Mouse (Mus musculus) myocyte (in vitro differentiated cells): ENCODE results near the gene Cdk17. TPM values are rescaled to one million over a fixed set of nuclear protein-coding genes. Genes with fewer than 3 reads are reported as not detected.

ENCODE experiments used
- H3K27me3 ChIP-seq: one replicate; pipeline ENCODE4 v1.6.1; 2011; ENCODE audit not compliant: control insufficient read depth, insufficient read depth, insufficient read length
- H3K36me3 ChIP-seq: one replicate; pipeline ENCODE4 v1.6.1; 2011; ENCODE audit not compliant: control insufficient read depth, insufficient read depth
- H3K4me2 ChIP-seq: one replicate; pipeline ENCODE4 v1.6.1; 2011; ENCODE audit warnings: low read depth, control low read depth
- H3K4me3 ChIP-seq: one replicate; pipeline ENCODE4 v1.5.1; 2011; ENCODE audit warnings: mild to moderate bottlenecking, control low read depth, moderate library complexity
- H3K79me2 ChIP-seq: one replicate; pipeline ENCODE4 v1.6.1; 2011; ENCODE audit not compliant: control insufficient read depth, insufficient read depth
- H3ac ChIP-seq: one replicate; pipeline ENCODE4 v1.6.1; 2011; ENCODE audit not compliant: control insufficient read depth, insufficient read length
- CEBPB ChIP-seq: IDR thresholded peaks from 2 replicates; pipeline ENCODE4 v1.6.1; 2011; ENCODE audit warnings: mild to moderate bottlenecking, moderate library complexity; ENCODE audit not compliant: poor library complexity, insufficient read depth, severe bottlenecking
- E2F4 ChIP-seq: IDR thresholded peaks from one replicate; pipeline ENCODE4 v1.6.1; 2011; ENCODE audit warnings: mild to moderate bottlenecking, control low read depth, moderate library complexity; ENCODE audit not compliant: insufficient read depth
- MAX ChIP-seq: IDR thresholded peaks from one replicate; pipeline ENCODE4 v1.6.1; 2011; ENCODE audit warnings: low read depth, mild to moderate bottlenecking, control low read depth
- MYOD1 ChIP-seq, 3 experiments: IDR thresholded peaks; one replicate each; pipeline ENCODE4 v1.6.1; 2011; ENCODE audit warnings: control low read depth in 2 of 3, low read depth in 2 of 3, mild to moderate bottlenecking in 2 of 3, moderate library complexity in 1 of 3; ENCODE audit not compliant: insufficient read length in 2 of 3, control insufficient read depth in 1 of 3
- MYOG ChIP-seq, 3 experiments: IDR thresholded peaks; one replicate each; pipeline ENCODE4 v1.6.1; 2011; ENCODE audit warnings: control low read depth in 2 of 3, low read depth in 2 of 3, mild to moderate bottlenecking in 2 of 3; ENCODE audit not compliant: insufficient read length in 2 of 3, control insufficient read depth in 1 of 3, insufficient read depth in 1 of 3
- POLR2A ChIP-seq: IDR thresholded peaks from one replicate; pipeline ENCODE4 v1.6.1; 2011; ENCODE audit warnings: low read depth, mild to moderate bottlenecking, control low read depth, moderate library complexity; ENCODE audit not compliant: insufficient read length
- POLR2AphosphoS2 ChIP-seq: IDR thresholded peaks from one replicate; pipeline ENCODE4 v1.6.1; 2011; ENCODE audit warnings: low read depth, control low read depth; ENCODE audit not compliant: insufficient read length
- REST ChIP-seq: IDR thresholded peaks from one replicate; pipeline ENCODE4 v1.6.1; 2011; ENCODE audit warnings: mild to moderate bottlenecking, control low read depth, moderate library complexity; ENCODE audit not compliant: insufficient read depth, insufficient read length
- SRF ChIP-seq: IDR thresholded peaks from one replicate; pipeline ENCODE4 v1.6.1; 2011; ENCODE audit warnings: low read depth; ENCODE audit not compliant: control insufficient read depth, insufficient read length
- TCF12 ChIP-seq: IDR thresholded peaks from one replicate; pipeline ENCODE4 v1.6.1; 2011; ENCODE audit warnings: mild to moderate bottlenecking, control low read depth; ENCODE audit not compliant: poor library complexity, insufficient read depth, severe bottlenecking
- TCF3 ChIP-seq: IDR thresholded peaks from one replicate; pipeline ENCODE4 v1.6.1; 2011; ENCODE audit warnings: low read depth, control low read depth; ENCODE audit not compliant: insufficient read length
- USF1 ChIP-seq: IDR thresholded peaks from one replicate; pipeline ENCODE4 v1.6.1; 2011; ENCODE audit warnings: low read depth, mild to moderate bottlenecking, control low read depth, moderate library complexity
- polyA plus RNA-seq: library from polyadenylated mRNA; unstranded; fragments of >200 nt; fragmentation: generic; extraction: Trizol; gene quantifications from one replicate; pipeline ENCODE4 v1.2.1, GENCODE M21; 2012; ENCODE audit warnings: missing spikeins

Gene Cdk17
- polyA plus RNA-seq, 1 experiment = 11.8 TPM

DNA sequence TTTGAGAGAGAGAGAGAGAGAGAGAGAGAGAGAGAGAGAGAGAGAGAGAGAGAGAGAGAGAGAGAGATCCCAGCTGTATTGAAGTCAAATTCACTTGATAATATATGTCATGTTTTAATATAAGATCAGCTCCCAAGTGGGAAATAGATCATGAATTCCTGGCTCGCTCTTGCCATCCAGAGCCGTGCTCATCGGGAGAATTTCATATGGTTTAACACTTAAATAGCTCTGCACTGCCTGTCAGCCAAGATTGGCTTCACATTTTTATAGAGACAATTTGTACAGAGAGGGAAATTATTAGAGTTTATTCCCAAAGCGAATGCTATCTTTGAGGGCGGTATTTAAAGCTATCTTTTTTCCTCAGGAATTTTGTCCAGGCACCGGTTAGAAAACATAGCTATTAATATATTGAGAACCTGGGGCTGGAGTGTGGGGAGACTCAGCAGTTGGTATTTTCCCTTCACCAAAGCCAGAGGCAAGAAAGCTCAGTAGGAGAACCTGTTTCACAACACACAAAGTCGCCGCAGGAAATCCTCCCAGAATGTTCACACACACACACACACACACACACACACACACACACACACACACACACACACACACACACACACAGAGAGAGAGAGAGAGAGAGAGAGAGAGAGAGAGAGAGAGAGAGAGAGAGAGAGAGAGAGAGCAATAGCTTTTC, 17.9 kb upstream of the Cdk17 start:
- Histone ChIP-seq H3ac (no peak overlapping the region), H3K36me3 (no peaks in the 10 kb centered on the region), H3K4me3 (no peak overlapping the region), H3K27me3 (no peaks in the 10 kb centered on the region), H3K4me2 (no peak overlapping the region), H3K79me2 (no peaks in the 10 kb centered on the region)
- no peak for TF ChIP-seq E2F4
- TF ChIP-seq MYOD1 (IDR thresholded peaks at IDR 0.05; ENCODE audit: control insufficient read depth in 1 of 3, insufficient read length in 2 of 3, low read depth in 2 of 3) = no peak
- no peak for TF ChIP-seq MAX

DNA sequence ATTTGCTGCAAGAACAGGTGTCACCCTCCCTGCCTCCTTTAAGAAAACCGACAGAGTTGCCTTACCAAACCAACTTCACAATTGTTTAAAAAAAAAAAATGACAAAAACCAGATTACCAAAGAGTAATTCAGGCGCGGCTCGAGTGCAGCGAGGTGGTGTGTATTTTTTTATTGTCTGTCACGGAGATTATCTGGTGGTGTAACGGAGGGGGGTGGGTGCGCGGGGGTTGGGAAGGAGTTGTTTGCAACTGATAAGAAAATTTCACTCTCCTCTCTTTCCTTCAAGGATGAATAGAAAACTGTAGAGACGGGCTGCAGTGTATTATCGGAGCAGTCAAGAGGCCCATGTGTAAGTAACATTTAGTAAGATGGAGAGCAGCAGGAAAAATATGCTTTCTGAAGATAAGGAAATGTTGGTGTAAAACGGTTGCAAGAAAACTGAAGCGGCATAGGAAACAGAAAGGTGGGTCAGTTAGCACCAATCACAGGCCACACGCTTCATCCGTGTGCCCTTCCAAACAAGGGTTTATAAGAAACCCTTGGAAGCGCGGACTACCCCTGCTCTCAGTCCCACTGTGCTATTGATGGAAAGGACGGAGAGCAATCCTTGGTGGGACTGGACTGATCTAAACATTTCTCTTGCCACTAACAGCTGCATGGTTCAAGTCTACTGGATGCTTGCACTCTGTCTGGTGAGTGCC, 17.2 kb upstream of the Cdk17 start:
- no peak for TF ChIP-seq REST
- TF ChIP-seq MYOG (IDR thresholded peaks at IDR 0.05; ENCODE audit: control insufficient read depth in 1 of 3, insufficient read depth in 1 of 3, insufficient read length in 2 of 3, low read depth in 2 of 3) = no peak
- TF ChIP-seq TCF3 = no peak
- no peak for TF ChIP-seq CEBPB
- TF ChIP-seq MAX = no peak
- TF ChIP-seq E2F4 = no peak
- TF ChIP-seq USF1 = no peak
- TF ChIP-seq MYOD1 (IDR thresholded peaks at IDR 0.05; ENCODE audit: control insufficient read depth in 1 of 3, insufficient read length in 2 of 3, low read depth in 2 of 3) = no peak
- no peak for TF ChIP-seq TCF12
- no peaks in the 10 kb centered on the region for H3K36me3 ChIP-seq
- no peak overlapping the region for H3K4me2 ChIP-seq
- H3ac ChIP-seq = no peak overlapping the region
- H3K4me3 ChIP-seq = no peak overlapping the region
- no peaks in the 10 kb centered on the region for H3K27me3 ChIP-seq
- H3K79me2 ChIP-seq = no peaks in the 10 kb centered on the region

DNA sequence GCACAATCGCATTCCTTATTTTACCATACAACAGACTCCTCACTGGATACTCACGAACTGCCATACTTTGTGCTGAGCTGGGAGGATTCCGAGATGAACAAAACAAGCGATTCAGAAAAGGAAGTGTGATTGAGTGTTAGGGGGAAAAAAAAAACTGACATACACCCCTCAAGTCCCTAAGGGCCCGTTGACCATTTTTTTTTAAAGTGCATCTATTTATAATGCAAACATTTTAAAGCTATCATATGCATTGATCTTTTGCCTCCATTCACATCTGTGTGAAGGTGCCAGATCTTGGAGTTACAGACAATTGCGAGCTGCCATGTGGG, 16.7 kb upstream of the Cdk17 start:
- Histone ChIP-seq H3K4me3 (no peak overlapping the region), H3K27me3 (no peaks in the 10 kb centered on the region), H3K4me2 (no peak overlapping the region), H3K36me3 (no peaks in the 10 kb centered on the region), H3K79me2 (no peaks in the 10 kb centered on the region), H3ac (no peak overlapping the region)
- no peak for TF ChIP-seq POLR2A
- no peak for TF ChIP-seq SRF
- TF ChIP-seq TCF3 = no peak
- TF ChIP-seq USF1 = no peak
- TF ChIP-seq CEBPB = no peak
- no peak for TF ChIP-seq E2F4
- TF ChIP-seq MYOD1 (IDR thresholded peaks at IDR 0.05; ENCODE audit: control insufficient read depth in 1 of 3, insufficient read length in 2 of 3, low read depth in 2 of 3) = no peak
- TF ChIP-seq REST = no peak
- no peak for TF ChIP-seq TCF12
- no peak for TF ChIP-seq POLR2AphosphoS2
- TF ChIP-seq MYOG (IDR thresholded peaks at IDR 0.05; ENCODE audit: control insufficient read depth in 1 of 3, insufficient read depth in 1 of 3, insufficient read length in 2 of 3, low read depth in 2 of 3) = no peak
- TF ChIP-seq MAX = no peak

GRCm38 (mm10) chr10:93144579-93144978, 16.1 kb upstream of the Cdk17 start:
- H3K4me3 ChIP-seq = no peak overlapping the region
- H3K4me2 ChIP-seq = peak overlapping the region; percentile 46
- H3K36me3 ChIP-seq = no peaks in the 10 kb centered on the region
- TF ChIP-seq REST = no peak
- no peak for TF ChIP-seq E2F4
- no peak for TF ChIP-seq MYOD1 (IDR thresholded peaks at IDR 0.05; ENCODE audit: control insufficient read depth in 1 of 3, insufficient read length in 2 of 3, low read depth in 2 of 3)
- TF ChIP-seq TCF3 = no peak
- TF ChIP-seq USF1 = no peak
- no peak for TF ChIP-seq MYOG (IDR thresholded peaks at IDR 0.05; ENCODE audit: control insufficient read depth in 1 of 3, insufficient read depth in 1 of 3, insufficient read length in 2 of 3, low read depth in 2 of 3)
- no peak for TF ChIP-seq SRF
- TF ChIP-seq POLR2A = no peak
- no peak for TF ChIP-seq POLR2AphosphoS2
- TF ChIP-seq TCF12 = no peak
- no peak for TF ChIP-seq CEBPB
- no peak for TF ChIP-seq MAX
- no peak overlapping the region for H3ac ChIP-seq
- H3K27me3 ChIP-seq = no peaks in the 10 kb centered on the region
- H3K79me2 ChIP-seq = no peaks in the 10 kb centered on the region

DNA sequence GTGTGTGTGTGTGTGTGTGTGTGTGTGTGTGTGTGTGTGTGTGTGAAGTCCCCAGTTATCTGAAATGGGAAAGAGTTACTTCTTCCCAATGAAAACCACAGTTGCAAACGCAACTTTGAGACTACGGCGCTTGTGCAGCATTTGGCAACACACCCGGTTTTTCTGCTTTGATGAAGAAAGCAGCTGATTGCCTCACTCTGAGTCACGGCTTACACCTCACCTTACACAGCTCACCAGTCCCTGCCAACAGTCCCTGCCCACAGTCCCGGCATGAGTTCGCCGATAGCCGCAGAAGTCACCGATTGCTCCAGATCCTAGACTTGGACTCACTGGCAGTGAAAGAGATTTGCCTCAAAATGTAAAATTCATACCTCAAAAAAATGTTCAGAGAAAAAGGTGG, 15.6 kb upstream of the Cdk17 start:
- Histone ChIP-seq H3ac (no peak overlapping the region), H3K27me3 (no peaks in the 10 kb centered on the region), H3K4me2 (peak overlapping the region; percentile 46), H3K36me3 (no peaks in the 10 kb centered on the region), H3K4me3 (no peak overlapping the region), H3K79me2 (no peaks in the 10 kb centered on the region)
- TF ChIP-seq POLR2A = no peak
- TF ChIP-seq USF1 = no peak
- TF ChIP-seq MYOG (IDR thresholded peaks at IDR 0.05; ENCODE audit: control insufficient read depth in 1 of 3, insufficient read depth in 1 of 3, insufficient read length in 2 of 3, low read depth in 2 of 3) = peak in 1 of 3 experiments; percentile 26
- TF ChIP-seq MYOD1 (IDR thresholded peaks at IDR 0.05; ENCODE audit: control insufficient read depth in 1 of 3, insufficient read length in 2 of 3, low read depth in 2 of 3) = peak in 1 of 3 experiments; percentile 44
- no peak for TF ChIP-seq TCF12
- TF ChIP-seq POLR2AphosphoS2 = no peak
- no peak for TF ChIP-seq TCF3
- no peak for TF ChIP-seq SRF
- TF ChIP-seq E2F4 = no peak
- peak; percentile 91 for TF ChIP-seq CEBPB
